Mouse (Mus musculus): Measurements from ENCODE around the gene Ap1g1. TPM values are rescaled to one million over a fixed set of nuclear protein-coding genes. Genes with fewer than 3 reads are reported as not detected.

Gene Ap1g1
- total RNA-seq, 1 experiment: 51.4 TPM

DNA sequence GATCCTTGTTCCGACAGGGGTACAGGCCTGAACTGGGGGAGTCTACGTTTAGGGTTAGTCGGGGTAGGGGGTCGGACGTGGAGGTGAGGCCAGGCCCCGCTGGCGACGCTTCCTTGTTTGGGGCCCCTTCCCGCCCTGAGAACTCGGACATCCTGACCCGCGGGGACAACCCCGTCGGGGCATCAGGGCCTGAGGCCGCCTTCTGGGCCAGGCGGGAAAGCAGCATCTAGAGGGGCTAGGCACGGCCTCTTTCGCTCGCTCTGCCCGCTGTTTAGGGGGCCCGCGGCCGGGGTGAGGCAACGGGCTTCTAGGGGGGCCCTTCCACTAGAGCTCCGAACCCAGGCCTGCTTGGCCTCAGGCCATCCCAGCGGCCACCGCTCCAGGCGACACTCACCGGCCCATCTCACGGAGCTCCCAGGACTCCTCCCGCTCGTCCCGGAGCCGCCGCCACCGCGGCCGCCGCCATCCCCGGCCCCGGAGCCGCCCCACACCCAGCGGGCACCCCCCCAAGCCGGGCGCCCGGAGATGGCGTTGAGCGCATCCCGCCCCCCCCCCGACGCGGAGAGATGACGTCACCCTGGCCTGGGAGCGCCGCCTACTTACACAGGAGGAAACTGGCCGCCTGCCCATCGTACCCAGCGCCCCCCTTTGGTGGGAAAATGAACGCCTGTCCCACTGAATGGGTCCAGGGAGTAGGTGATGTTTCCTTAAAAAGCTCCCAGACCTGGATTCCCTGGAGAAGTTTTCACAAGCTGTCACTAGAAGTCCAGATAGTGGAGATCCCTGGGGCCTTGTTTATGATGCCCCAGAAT, 40.9 kb upstream of the Ap1g1 start, which contains the start of gene Atxn1l:
Gene Atxn1l, minus strand, starts transcription at position 503 of the 812 bp plus-strand sequence.
- H3K9me3 ChIP-seq (ENCODE audit: control insufficient read depth, insufficient read depth, low read depth, low read length): 0 out of 2 replicates have a peak, but pooled peaks cover 2% of the 10 kb centered on the region
- TF ChIP-seq ZC3H11A (IDR thresholded peaks at IDR 0.05; ENCODE audit: borderline replicate concordance, low read depth, low read length): no peak; the same call in 1 of the 2 replicates
- TF ChIP-seq CHD2 (IDR thresholded peaks at IDR 0.05; ENCODE audit: low read depth, low read length): no peak
- no peak for TF ChIP-seq MAFK (IDR thresholded peaks at IDR 0.05; ENCODE audit: insufficient read depth, low read depth, low read length)
- TF ChIP-seq HCFC1 (IDR thresholded peaks at IDR 0.05; ENCODE audit: borderline replicate concordance, insufficient read depth, low read length): peak; percentile 71; the same call in 1 of the 2 replicates
- in situ Hi-C loops (cut with MboI; ENCODE audit: low sequenced_read_pairs in 2 of 2, unreplicated experiment in 2 of 2): no loop called here
- peak within 1 kb of the TSS; percentile 59; the same call in 1 of the 2 replicates for H3K27ac ChIP-seq (ENCODE audit: insufficient read depth, low read depth, low read length, poor library complexity, severe bottlenecking)
- DNase-seq (ENCODE audit: low read depth, low spot score): peak; percentile 85
- peaks cover 9% of the 10 kb centered on the region; the same call in 1 of the 2 replicates for H3K36me3 ChIP-seq (ENCODE audit: control insufficient read depth, insufficient read depth, low read length, poor library complexity, severe bottlenecking)
- peak within 1 kb of the TSS; percentile 97 for H3K9ac ChIP-seq (ENCODE audit: insufficient read depth, low read depth, low read length, poor library complexity, severe bottlenecking)
- peaks cover 0 to 3% of the 10 kb centered on the region in 2 experiments; a peak in 1 of 4 replicates for H3K4me1 ChIP-seq (ENCODE audit: control insufficient read depth in 2 of 2, insufficient read depth in 2 of 2, low read length in 2 of 2, poor library complexity in 1 of 2)
- peak within 1 kb of the TSS; percentile 86 to 98 for H3K4me3 ChIP-seq (ENCODE audit: insufficient read depth in 1 of 2, low read depth in 1 of 2, low read length in 2 of 2, poor library complexity in 1 of 2, severe bottlenecking in 1 of 2)

DNA sequence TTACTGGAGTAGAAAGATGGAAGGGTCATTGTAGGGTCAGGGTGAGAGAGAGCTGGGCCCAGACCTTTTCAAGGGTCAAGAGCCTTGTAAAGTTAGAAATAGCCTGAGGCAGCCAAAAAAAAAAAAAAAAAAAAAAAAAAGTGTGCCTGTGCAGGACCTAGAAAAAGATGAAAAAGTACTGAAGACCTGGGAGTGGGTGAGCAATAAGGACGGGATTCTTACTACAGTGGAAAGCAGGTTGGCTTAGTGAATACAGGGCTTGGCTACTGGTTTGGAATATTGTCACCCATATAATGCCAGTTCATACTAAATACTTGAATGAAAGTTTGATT, 40.3 kb upstream of the Ap1g1 start:
- Histone ChIP-seq H3K4me3 (ENCODE audit: insufficient read depth in 1 of 2, low read depth in 1 of 2, low read length in 2 of 2, poor library complexity in 1 of 2, severe bottlenecking in 1 of 2) (peak overlapping the region in 1 of 2 experiments; percentile 86; a peak in 2 of 4 replicates), H3K36me3 (ENCODE audit: control insufficient read depth, insufficient read depth, low read length, poor library complexity, severe bottlenecking) (peaks cover 4% of the 10 kb centered on the region; the same call in 1 of the 2 replicates), H3K9me3 (ENCODE audit: control insufficient read depth, insufficient read depth, low read depth, low read length) (0 out of 2 replicates have a peak, but pooled peaks cover 2% of the 10 kb centered on the region), H3K9ac (ENCODE audit: insufficient read depth, low read depth, low read length, poor library complexity, severe bottlenecking) (no peak overlapping the region), H3K4me1 (ENCODE audit: control insufficient read depth in 2 of 2, insufficient read depth in 2 of 2, low read length in 2 of 2, poor library complexity in 1 of 2) (peaks cover 0 to 3% of the 10 kb centered on the region in 2 experiments; a peak in 1 of 4 replicates), H3K27ac (ENCODE audit: insufficient read depth, low read depth, low read length, poor library complexity, severe bottlenecking) (no peak overlapping the region)
- no peak for DNase-seq (ENCODE audit: low read depth, low spot score)
- in situ Hi-C loops (cut with MboI; ENCODE audit: low sequenced_read_pairs in 2 of 2, unreplicated experiment in 2 of 2): no loop called here
- peak; percentile 86 for TF ChIP-seq ZNF384 (IDR thresholded peaks at IDR 0.05; ENCODE audit: low read depth, low read length)
- TF ChIP-seq HCFC1 (IDR thresholded peaks at IDR 0.05; ENCODE audit: borderline replicate concordance, insufficient read depth, low read length): no peak

DNA sequence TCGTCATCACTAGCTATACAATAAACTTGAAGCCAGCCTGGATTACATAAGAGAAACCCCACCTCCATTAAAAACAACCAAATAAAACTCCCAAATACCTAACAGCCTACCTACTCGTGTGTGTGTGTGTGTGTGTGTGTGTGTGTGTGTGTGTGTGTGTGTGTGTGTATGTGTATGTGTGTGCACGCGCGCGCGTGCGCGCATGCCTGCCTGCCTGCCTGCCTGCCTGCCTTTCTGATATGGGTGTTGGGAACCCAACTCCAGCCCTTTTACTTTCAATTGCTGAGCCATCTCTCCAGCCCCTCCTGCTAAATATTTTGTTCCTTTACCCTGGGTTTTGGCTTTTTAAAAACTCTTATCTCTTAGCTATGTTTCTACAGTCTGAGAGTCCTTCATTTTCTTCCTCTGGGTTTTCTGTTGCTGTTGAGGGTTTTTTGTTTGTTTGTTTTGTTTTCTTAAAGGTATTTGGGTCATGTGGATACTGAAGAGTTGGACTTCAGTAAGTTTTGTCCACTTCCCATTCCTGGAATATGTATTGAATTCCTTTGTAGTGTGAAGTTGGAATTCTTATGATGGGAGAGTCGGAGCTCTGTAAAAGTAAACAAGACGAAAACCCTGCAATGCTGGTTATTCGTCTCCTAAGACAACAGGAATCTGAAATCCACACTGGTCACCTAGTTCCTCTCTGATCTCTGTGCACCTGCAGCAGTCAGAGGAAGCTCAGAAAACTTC, 30.7 kb upstream of the Ap1g1 start:
- DNase-seq (ENCODE audit: low read depth, low spot score): no peak
- no peaks in the 10 kb centered on the region for H3K4me1 ChIP-seq (ENCODE audit: control insufficient read depth in 2 of 2, insufficient read depth in 2 of 2, low read length in 2 of 2, poor library complexity in 1 of 2)
- H3K4me3 ChIP-seq (ENCODE audit: insufficient read depth in 1 of 2, low read depth in 1 of 2, low read length in 2 of 2, poor library complexity in 1 of 2, severe bottlenecking in 1 of 2): no peak overlapping the region
- in situ Hi-C loops (cut with MboI; ENCODE audit: low sequenced_read_pairs in 2 of 2, unreplicated experiment in 2 of 2): no loop called here
- TF ChIP-seq HCFC1 (IDR thresholded peaks at IDR 0.05; ENCODE audit: borderline replicate concordance, insufficient read depth, low read length) (no peak), ZC3H11A (IDR thresholded peaks at IDR 0.05; ENCODE audit: borderline replicate concordance, low read depth, low read length) (no peak), CHD2 (IDR thresholded peaks at IDR 0.05; ENCODE audit: low read depth, low read length) (no peak), ZNF384 (IDR thresholded peaks at IDR 0.05; ENCODE audit: low read depth, low read length) (no peak), MAFK (IDR thresholded peaks at IDR 0.05; ENCODE audit: insufficient read depth, low read depth, low read length) (no peak)
- no peak overlapping the region for H3K27ac ChIP-seq (ENCODE audit: insufficient read depth, low read depth, low read length, poor library complexity, severe bottlenecking)
- no peak overlapping the region for H3K9ac ChIP-seq (ENCODE audit: insufficient read depth, low read depth, low read length, poor library complexity, severe bottlenecking)
- H3K36me3 ChIP-seq (ENCODE audit: control insufficient read depth, insufficient read depth, low read length, poor library complexity, severe bottlenecking): no peaks in the 10 kb centered on the region
- H3K9me3 ChIP-seq (ENCODE audit: control insufficient read depth, insufficient read depth, low read depth, low read length): no peaks in the 10 kb centered on the region

DNA sequence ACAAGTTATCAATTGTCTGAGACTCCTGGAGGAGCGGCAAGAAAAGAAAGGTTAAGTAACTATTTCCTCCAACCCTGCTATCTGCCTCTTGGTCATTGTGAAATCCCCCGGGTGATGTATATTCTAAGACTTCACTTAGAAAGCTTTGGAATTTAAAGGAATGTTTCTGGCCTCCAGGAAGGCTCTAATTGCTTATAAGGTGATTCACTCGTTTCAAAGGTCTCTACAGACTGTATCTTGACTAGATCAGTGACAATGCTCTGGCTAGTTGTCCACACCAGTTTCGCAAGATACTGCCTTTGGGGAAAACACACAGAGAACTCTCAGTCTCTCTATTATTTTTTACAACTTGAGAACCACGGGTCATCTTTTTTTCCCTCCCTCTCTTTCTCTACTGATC, 28.1 kb upstream of the Ap1g1 start:
- DNase-seq (ENCODE audit: low read depth, low spot score): no peak
- no peaks in the 10 kb centered on the region for H3K36me3 ChIP-seq (ENCODE audit: control insufficient read depth, insufficient read depth, low read length, poor library complexity, severe bottlenecking)
- no peaks in the 10 kb centered on the region for H3K4me1 ChIP-seq (ENCODE audit: control insufficient read depth in 2 of 2, insufficient read depth in 2 of 2, low read length in 2 of 2, poor library complexity in 1 of 2)
- H3K9ac ChIP-seq (ENCODE audit: insufficient read depth, low read depth, low read length, poor library complexity, severe bottlenecking): no peak overlapping the region
- no peak overlapping the region for H3K27ac ChIP-seq (ENCODE audit: insufficient read depth, low read depth, low read length, poor library complexity, severe bottlenecking)
- H3K4me3 ChIP-seq (ENCODE audit: insufficient read depth in 1 of 2, low read depth in 1 of 2, low read length in 2 of 2, poor library complexity in 1 of 2, severe bottlenecking in 1 of 2): no peak overlapping the region
- H3K9me3 ChIP-seq (ENCODE audit: control insufficient read depth, insufficient read depth, low read depth, low read length): no peaks in the 10 kb centered on the region
- no peak for TF ChIP-seq MAFK (IDR thresholded peaks at IDR 0.05; ENCODE audit: insufficient read depth, low read depth, low read length)
- no peak for TF ChIP-seq ZNF384 (IDR thresholded peaks at IDR 0.05; ENCODE audit: low read depth, low read length)
- TF ChIP-seq ZC3H11A (IDR thresholded peaks at IDR 0.05; ENCODE audit: borderline replicate concordance, low read depth, low read length): no peak
- no peak for TF ChIP-seq CHD2 (IDR thresholded peaks at IDR 0.05; ENCODE audit: low read depth, low read length)
- no peak for TF ChIP-seq HCFC1 (IDR thresholded peaks at IDR 0.05; ENCODE audit: borderline replicate concordance, insufficient read depth, low read length)
- in situ Hi-C loops (cut with MboI; ENCODE audit: low sequenced_read_pairs in 2 of 2, unreplicated experiment in 2 of 2): no loop called here

All from ES-E14 (cell line).